Comparison of ENCODE assay signal across 8 mouse cellular contexts in genomic region chr2:92499701-92500322, GRCm38 (mm10). TPM values are rescaled to one million over a fixed set of nuclear protein-coding genes. Genes with fewer than 3 reads are reported as not detected.
A peak's percentile ranks its signal among the peaks of the same experiment; 100 is the strongest.
DNase-seq lines count a peak whose midpoint lies in the region; ATAC-seq and TF ChIP-seq lines count a peak whose summit lies in the region.
"Had no signal": no experiment of that assay in that cellular context is flagged by ENCODE, and none has a peak within 500 bp of the region (broad histone marks: within the 10 kb centered on the region; RNA-seq: fewer than 3 reads in every experiment).

No protein-coding gene starts in this region.

- no peak for TF ChIP-seq EP300 in lung, postnatal 0 days (IDR thresholded peaks at IDR 0.05)

- H3K9me3 ChIP-seq in forebrain, embryonic 15.5 days: no peaks in the 10 kb centered on the region
- H3K9me3 ChIP-seq in lung, postnatal 0 days (ENCODE audit: low read length): no peaks in the 10 kb centered on the region

- WGBS in forebrain, embryonic 15.5 days: 29% methylated on average over 3 of the region's 3 CpGs
- 68% methylated on average over 3 of the region's 3 CpGs for WGBS in lung, postnatal 0 days

- H3K36me3 ChIP-seq in forebrain, embryonic 15.5 days: no peaks in the 10 kb centered on the region
- no peaks in the 10 kb centered on the region for H3K36me3 ChIP-seq in lung, postnatal 0 days (ENCODE audit: insufficient read depth, low read length)

- no peak overlapping the region for H3K4me2 ChIP-seq in forebrain, embryonic 15.5 days (replicated peaks)
- no peak overlapping the region for H3K4me2 ChIP-seq in lung, postnatal 0 days (replicated peaks; ENCODE audit: low read depth, low read length)

- H3K4me1 ChIP-seq in forebrain, embryonic 15.5 days: peaks cover 26% of the 10 kb centered on the region
- H3K4me1 ChIP-seq in lung, postnatal 0 days (ENCODE audit: insufficient read depth, low read depth, low read length): no peaks in the 10 kb centered on the region

- no peak overlapping the region for H3K9ac ChIP-seq in forebrain, embryonic 15.5 days (replicated peaks)
- H3K9ac ChIP-seq in lung, postnatal 0 days (replicated peaks; ENCODE audit: low read depth): no peak overlapping the region

- peak overlapping the region; percentile 34 for H3K27ac ChIP-seq in forebrain, embryonic 15.5 days (replicated peaks)
- H3K27ac ChIP-seq in left cerebral cortex, adult 2 months: peak overlapping the region; percentile 24; the same call in 1 of the 2 replicates
- no peak overlapping the region for H3K27ac ChIP-seq in lung, postnatal 0 days (ENCODE audit: low read length)

- peak; percentile 83 for ATAC-seq in forebrain, embryonic 15.5 days (replicated peaks)
- ATAC-seq in lung, postnatal 0 days: no peak
- ATAC-seq in CD4-positive, CD25-positive, alpha-beta regulatory T cell, adult 4 months: no peak

- peak; percentile 85 for DNase-seq in embryo, embryonic 10.5 days (ENCODE audit: low spot score)
- DNase-seq in left cerebral cortex, adult 2 months (ENCODE audit: extremely low spot score in 1 of 2, low spot score in 2 of 2): peak; percentile 42 to 60
- peak; percentile 78 for DNase-seq in retina, embryonic 14.5 days (ENCODE audit: low spot score)
- no peak for DNase-seq in cerebellum, postnatal 25 days
- no peak for DNase-seq in lung, postnatal 0 days (ENCODE audit: low spot score)

- no peak overlapping the region for H3K4me3 ChIP-seq in forebrain, embryonic 15.5 days
- no peak overlapping the region for H3K4me3 ChIP-seq in left cerebral cortex, adult 2 months
- no peak overlapping the region for H3K4me3 ChIP-seq in lung, postnatal 0 days (ENCODE audit: low read depth, low read length)
- H3K4me3 ChIP-seq: myocyte had no signal

- intact Hi-C loops in left cerebral cortex, adult 2 months (cut with DNase I): loop anchor here (10.0 kb wide), 1 partner anchor 175 kb away; no protein-coding TSS in a partner anchor

- TF ChIP-seq CTCF in left cerebral cortex, adult 2 months (IDR thresholded peaks at IDR 0.05): no peak
- TF ChIP-seq CTCF in lung, postnatal 0 days (IDR thresholded peaks at IDR 0.05): no peak

- H3K27me3 ChIP-seq in forebrain, embryonic 15.5 days: no peaks in the 10 kb centered on the region
- H3K27me3 ChIP-seq in lung, postnatal 0 days (replicated peaks; ENCODE audit: insufficient read depth, low read length): no peaks in the 10 kb centered on the region

RNA-seq across cellular contexts. Expression of gene Slc35c1, which starts 39.5 kb away (rescaled TPM):
- 9.7 and 10.9 TPM in 2 replicates for polyA plus RNA-seq in forebrain, embryonic 15.5 days (2015; fragmentation: Nextera tagmentation; extraction: Ambion mirVana)
- 10 to 100 TPM; 16.1 to 16.9 TPM for total RNA-seq in left cerebral cortex, adult 2 months (2021)
- 12.9 and 13.1 TPM in 2 replicates for polyA plus RNA-seq in lung, postnatal 0 days (2015; fragmentation: Nextera tagmentation; extraction: Ambion mirVana)
- polyA plus RNA-seq in CD4-positive, CD25-positive, alpha-beta regulatory T cell, adult 4 months (2017; shearing (Covaris generic)): 10 to 100 TPM; 50.3 to 73.8 TPM

Comparison
In these comparisons a context has a peak if more than half of its experiments do, and no peak if none do; other contexts are left out.
1. DNase-seq: peak in embryo, embryonic 10.5 days (single experiment), left cerebral cortex, adult 2 months (2 of 2) and retina, embryonic 14.5 days (single experiment); none in cerebellum, postnatal 25 days (0 of 2) and lung, postnatal 0 days (single experiment).